Mouse (Mus musculus): ENCODE results near the gene Psmd3. TPM values are rescaled to one million over a fixed set of nuclear protein-coding genes. Genes with fewer than 3 reads are reported as not detected.

Psmd3 gene
- polyA plus RNA-seq, 1 experiment from 2014 or later: 55.5 TPM

DNA sequence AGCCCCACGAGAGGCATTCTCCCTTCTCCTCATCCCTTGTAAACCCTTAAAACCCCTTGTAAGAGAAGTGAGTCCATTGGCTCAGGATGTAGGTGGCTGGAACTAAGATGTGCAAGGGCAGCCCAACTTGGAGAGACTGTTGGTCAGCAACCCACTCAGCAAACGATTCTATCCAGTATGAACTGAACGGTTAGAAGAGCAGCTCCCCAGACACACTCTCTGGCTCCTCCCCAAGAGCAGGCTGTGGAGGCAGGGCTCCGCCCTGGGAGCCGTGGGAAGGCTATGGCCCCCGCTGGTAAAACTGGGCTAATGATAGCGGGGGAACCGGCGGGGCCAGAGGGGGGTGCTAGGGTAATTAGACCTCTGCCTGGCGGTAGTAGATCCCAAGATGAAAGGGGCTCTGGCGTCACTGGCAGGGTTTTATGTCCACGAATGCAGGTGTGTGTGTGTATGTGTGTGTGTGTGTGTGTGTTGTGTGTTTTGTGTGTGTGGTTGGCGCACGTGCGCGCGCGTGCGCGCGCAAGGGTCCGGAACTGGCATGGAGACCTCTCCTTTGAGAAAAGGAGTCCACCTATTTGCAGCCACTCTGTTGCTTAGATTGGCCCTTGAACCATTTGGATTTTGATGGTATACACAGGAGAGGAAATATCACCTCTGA, 58.2 kb downstream of the Psmd3 start, which contains the start of gene Thra:
Thra (plus strand) TSS at position 246 of the 658 bp plus-strand sequence.
- Histone ChIP-seq H3K79me2 (ENCODE audit: inconsistent target) (no peaks in the 10 kb centered on the region; the same call in 1 of the 2 replicates), H3K36me3 (ENCODE audit: inconsistent target) (no peaks in the 10 kb centered on the region), H3K4me3 (ENCODE audit: inconsistent target) (peak within 1 kb of the TSS; percentile 33), H3K27ac (no peak within 1 kb of the TSS)
- WGBS (ENCODE audit: missing documents): 2% methylated on average over 20 of the region's 22 CpGs

GRCm38 (mm10) chr11:98741051-98741620, 58.8 kb downstream of the Psmd3 start:
- Histone ChIP-seq H3K79me2 (ENCODE audit: inconsistent target) (no peaks in the 10 kb centered on the region; the same call in 1 of the 2 replicates), H3K27ac (no peak overlapping the region), H3K36me3 (ENCODE audit: inconsistent target) (no peaks in the 10 kb centered on the region), H3K4me3 (ENCODE audit: inconsistent target) (peak overlapping the region; percentile 33)
- WGBS (ENCODE audit: missing documents): 2% methylated on average over 17 of the region's 17 CpGs

DNA sequence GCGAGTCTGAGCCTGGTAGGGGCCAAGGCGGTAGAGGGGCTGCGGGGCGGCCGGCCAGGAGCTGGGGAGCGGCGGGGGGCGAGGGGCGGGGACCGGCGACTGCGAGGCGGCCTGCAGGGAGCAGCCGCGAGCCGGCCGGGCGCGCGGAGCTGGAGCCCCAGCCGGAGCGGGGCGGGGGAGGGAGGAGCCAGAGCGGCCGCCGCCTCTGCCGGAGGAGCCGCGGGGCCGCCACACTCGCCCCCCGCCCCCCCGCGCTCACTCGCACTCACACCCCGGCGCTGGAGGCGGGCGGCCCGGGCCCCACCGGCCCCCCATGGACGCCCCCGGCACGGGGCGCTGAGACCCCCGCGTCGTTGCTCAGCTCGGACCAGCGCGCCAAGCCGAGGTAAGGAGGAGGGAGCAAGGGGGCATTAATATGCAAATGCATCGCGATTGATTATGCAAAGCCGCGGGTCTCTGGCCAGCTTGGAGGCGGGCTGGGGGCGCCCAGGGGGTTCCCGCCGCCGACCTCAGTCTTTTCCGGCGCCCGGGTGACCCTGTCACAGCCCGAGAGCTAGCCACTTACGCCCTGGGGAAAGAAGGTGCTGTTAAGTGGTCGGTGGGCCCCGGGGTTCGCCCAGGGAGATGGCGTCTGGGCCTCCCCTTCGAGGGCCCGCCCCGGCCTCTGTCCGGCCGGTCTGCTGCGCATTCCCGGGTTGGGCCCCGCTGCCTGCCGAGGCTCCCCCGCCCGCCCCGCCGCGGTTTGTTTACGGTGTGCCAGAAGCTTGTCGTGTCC, 59.5 kb downstream of the Psmd3 start:
- WGBS (ENCODE audit: missing documents): under 1% methylated on average over 56 of the region's 86 CpGs
- no peak overlapping the region for H3K27ac ChIP-seq
- peak overlapping the region; percentile 47 for H3K4me3 ChIP-seq (ENCODE audit: inconsistent target)
- H3K79me2 ChIP-seq (ENCODE audit: inconsistent target): no peaks in the 10 kb centered on the region; the same call in 1 of the 2 replicates
- H3K36me3 ChIP-seq (ENCODE audit: inconsistent target): no peaks in the 10 kb centered on the region

GRCm38 (mm10) chr11:98742397-98743291, 60.3 kb downstream of the Psmd3 start:
- no peaks in the 10 kb centered on the region; the same call in 1 of the 2 replicates for H3K79me2 ChIP-seq (ENCODE audit: inconsistent target)
- peak overlapping the region; percentile 47 for H3K4me3 ChIP-seq (ENCODE audit: inconsistent target)
- H3K27ac ChIP-seq: no peak overlapping the region
- 18% methylated on average over 20 of the region's 21 CpGs for WGBS (ENCODE audit: missing documents)
- no peaks in the 10 kb centered on the region for H3K36me3 ChIP-seq (ENCODE audit: inconsistent target)

- Histone ChIP-seq H3K36me3 (ENCODE audit: inconsistent target) (no peaks in the 10 kb centered on the region), H3K27ac (no peak overlapping the region), H3K79me2 (ENCODE audit: inconsistent target) (no peaks in the 10 kb centered on the region; the same call in 1 of the 2 replicates), H3K4me3 (ENCODE audit: inconsistent target) (no peak overlapping the region)
- WGBS (ENCODE audit: missing documents): 87% methylated on average over 9 of the region's 9 CpGs
These were observed 61.4 kb downstream of the Psmd3 start for GRCm38 (mm10) chr11:98743655-98744345.

GRCm38 (mm10) chr11:98744456-98745019, 62.2 kb downstream of the Psmd3 start:
- no peaks in the 10 kb centered on the region for H3K36me3 ChIP-seq (ENCODE audit: inconsistent target)
- H3K27ac ChIP-seq: no peak overlapping the region
- no peak overlapping the region for H3K4me3 ChIP-seq (ENCODE audit: inconsistent target)
- 76% methylated on average over 7 of the region's 7 CpGs for WGBS (ENCODE audit: missing documents)
- H3K79me2 ChIP-seq (ENCODE audit: inconsistent target): no peaks in the 10 kb centered on the region; the same call in 1 of the 2 replicates

Other genes with a start within 250 kb of the Psmd3 start
- gene Mien1, start 243.6 kb upstream of the Psmd3 start, polyA plus RNA-seq (2018): 48.5 to 121 TPM (median 108 TPM) in 3 replicates
- gene Grb7, start 236.2 kb upstream of the Psmd3 start, polyA plus RNA-seq (2018): 0.06 TPM in 1 of 3 replicates, not detected in the others
- gene Ikzf3, start 136.5 kb upstream of the Psmd3 start, polyA plus RNA-seq (2018): 0.09 to 0.85 TPM in 2 of 3 replicates, not detected in the other
- gene Zpbp2, start 131.5 kb upstream of the Psmd3 start, polyA plus RNA-seq (2018): not detected in 3 replicates
- gene Ormdl3, start 95.2 kb upstream of the Psmd3 start, polyA plus RNA-seq (2018): 12.4 to 23.2 TPM (median 22.9 TPM) in 3 replicates
- gene Lrrc3c, start 84.3 kb upstream of the Psmd3 start, polyA plus RNA-seq (2018): not detected in 3 replicates
- gene Gm12355, start 56.9 kb upstream of the Psmd3 start, polyA plus RNA-seq (2018): 0.68 TPM in 1 of 3 replicates, not detected in the others
- not detected in 3 replicates for gene Gsdma3, start 56.2 kb upstream of the Psmd3 start, polyA plus RNA-seq (2018)
- gene Gsdma2, start 35.8 kb upstream of the Psmd3 start, polyA plus RNA-seq (2018): not detected in 3 replicates
- not detected in 3 replicates for gene Gsdma, start 18.2 kb upstream of the Psmd3 start, polyA plus RNA-seq (2018)
- gene Csf3, start 18.7 kb downstream of the Psmd3 start, polyA plus RNA-seq (2018): not detected in 3 replicates
- 19.2 to 19.9 TPM (median 19.6 TPM) in 3 replicates for gene Med24, start 46.9 kb downstream of the Psmd3 start, polyA plus RNA-seq (2018)
- 8.2 to 12.1 TPM (median 9.8 TPM) in 3 replicates for gene Thra, start 58.1 kb downstream of the Psmd3 start, polyA plus RNA-seq (2018)
- gene Nr1d1, start 92.8 kb downstream of the Psmd3 start, polyA plus RNA-seq (2018): 3.0 to 7.6 TPM (median 4.9 TPM) in 3 replicates
- 40.0 to 80.9 TPM (median 44.0 TPM) in 3 replicates for gene Msl1, start 113.0 kb downstream of the Psmd3 start, polyA plus RNA-seq (2018)
- gene Casc3, start 122.4 kb downstream of the Psmd3 start, polyA plus RNA-seq (2018): 21.2 to 29.9 TPM (median 22.1 TPM) in 3 replicates
- gene Rapgefl1, start 154.2 kb downstream of the Psmd3 start, polyA plus RNA-seq (2018): 0.23 to 0.34 TPM (median 0.31 TPM) in 3 replicates
- 11.1 to 18.1 TPM (median 11.5 TPM) in 3 replicates for gene Wipf2, start 181.1 kb downstream of the Psmd3 start, polyA plus RNA-seq (2018)
- gene Cdc6, start 225.2 kb downstream of the Psmd3 start, polyA plus RNA-seq (2018): 0.70 to 13.4 TPM (median 2.2 TPM) in 3 replicates
- gene Rara, start 245.3 kb downstream of the Psmd3 start, polyA plus RNA-seq (2018): 13.3 to 17.5 TPM (median 13.4 TPM) in 3 replicates

Measured in macrophage (primary cell).